Comparison of ENCODE assay signal across 9 mouse cellular contexts in genomic region chrX:101256603-101257002, GRCm38 (mm10). TPM values are rescaled to one million over a fixed set of nuclear protein-coding genes. Genes with fewer than 3 reads are reported as not detected.
DNase-seq lines count a peak whose midpoint lies in the region; ATAC-seq and TF ChIP-seq lines count a peak whose summit lies in the region.
"Had no signal": no experiment of that assay in that cellular context is flagged by ENCODE, and none has a peak within 500 bp of the region (broad histone marks: within the 10 kb centered on the region; RNA-seq: fewer than 3 reads in every experiment).

No protein-coding gene starts in this region.

- no peaks in the 10 kb centered on the region for H3K36me3 ChIP-seq in heart, embryonic 11.5 days (ENCODE audit: control insufficient read depth, insufficient read depth, low read length)
- H3K36me3 ChIP-seq in liver, embryonic 15.5 days (replicated peaks), result peaks cover 23% of the 10 kb centered on the region
- peaks cover 17% of the 10 kb centered on the region for H3K36me3 ChIP-seq in forebrain, embryonic 10.5 days (replicated peaks)

- no peak overlapping the region for H3K27ac ChIP-seq in heart, embryonic 11.5 days (ENCODE audit: low read depth, low read length)
- H3K27ac ChIP-seq in bone marrow, adult 2 months (ENCODE audit: control insufficient read depth, insufficient read depth, low read depth, low read length, poor library complexity), result no peak overlapping the region
- no peak overlapping the region for H3K27ac ChIP-seq in liver, embryonic 15.5 days (replicated peaks)
- H3K27ac ChIP-seq in forebrain, embryonic 10.5 days, result no peak overlapping the region

- no peak for TF ChIP-seq POLR2A in bone marrow, adult 2 months (IDR thresholded peaks at IDR 0.05; ENCODE audit: borderline replicate concordance, control insufficient read depth, low read depth, low read length)

- 0 out of 2 replicates have a peak, but pooled peaks cover 3% of the 10 kb centered on the region for H3K27me3 ChIP-seq in heart, embryonic 11.5 days (ENCODE audit: control insufficient read depth, insufficient read depth, low read length)
- peaks cover 5% of the 10 kb centered on the region; the same call in 1 of the 2 replicates for H3K27me3 ChIP-seq in liver, embryonic 15.5 days
- peaks cover 61% of the 10 kb centered on the region for H3K27me3 ChIP-seq in forebrain, embryonic 10.5 days (ENCODE audit: poor library complexity, severe bottlenecking)

- no peak for ATAC-seq in heart, embryonic 11.5 days (replicated peaks; ENCODE audit: insufficient number of reproducible peaks, low FRiP score, low TSS enrichment)
- ATAC-seq in liver, embryonic 15.5 days (ENCODE audit: insufficient read depth), result no peak

- peak overlapping the region; percentile 69 for H3K4me2 ChIP-seq in heart, embryonic 11.5 days
- H3K4me2 ChIP-seq in liver, embryonic 15.5 days, result peak overlapping the region; percentile 74; the same call in 1 of the 2 replicates

- WGBS in heart, embryonic 11.5 days (ENCODE audit: insufficient replicate concordance), result 69% methylated on average over 13 of the region's 13 CpGs
- 79% methylated on average over 13 of the region's 13 CpGs for WGBS in bone marrow, adult 2 months
- WGBS in liver, embryonic 15.5 days (ENCODE audit: insufficient replicate concordance), result 82% methylated on average over 13 of the region's 13 CpGs
- 86% methylated on average over 13 of the region's 13 CpGs for WGBS in forebrain, embryonic 10.5 days

- no peaks in the 10 kb centered on the region for H3K9me3 ChIP-seq in heart, embryonic 11.5 days (replicated peaks; ENCODE audit: control insufficient read depth, low read length)
- H3K9me3 ChIP-seq in liver, embryonic 15.5 days (replicated peaks), result no peaks in the 10 kb centered on the region
- H3K9me3 ChIP-seq in forebrain, embryonic 10.5 days, result 0 out of 2 replicates have a peak, but pooled peaks cover 4% of the 10 kb centered on the region

- no peak for DNase-seq in heart, adult 11 months
- DNase-seq in 416B (ENCODE audit: low read depth), result peak; percentile 39
- DNase-seq in forebrain, embryonic 10.5 days (ENCODE audit: extremely low spot score, low spot score), result no peak
- DNase-seq in left cerebral cortex, adult 8-10 months (ENCODE audit: low spot score in 2 of 2), result no peak
- no peak for DNase-seq in ovary, postnatal 10 days (ENCODE audit: low spot score)

- peak; percentile 37; the same call in 1 of the 2 replicates for TF ChIP-seq CTCF in bone marrow, adult 2 months (IDR thresholded peaks at IDR 0.05; ENCODE audit: control insufficient read depth, insufficient read depth, low read length)

- H3K9ac ChIP-seq in heart, embryonic 11.5 days (ENCODE audit: low read depth, low read length), result no peak overlapping the region
- no peak overlapping the region for H3K9ac ChIP-seq in liver, embryonic 15.5 days

- H3K4me3 ChIP-seq in heart, embryonic 11.5 days (ENCODE audit: low read depth, low read length), result 0 out of 2 replicates have a peak overlapping the region, but pooled peaks have one; percentile 65
- no peak overlapping the region for H3K4me3 ChIP-seq in bone marrow, adult 2 months (replicated peaks; ENCODE audit: control insufficient read depth, low read depth, low read length)
- no peak overlapping the region for H3K4me3 ChIP-seq in liver, embryonic 15.5 days (replicated peaks)
- H3K4me3 ChIP-seq in forebrain, embryonic 10.5 days, result no peak overlapping the region

- peaks cover 9% of the 10 kb centered on the region for H3K4me1 ChIP-seq in heart, embryonic 11.5 days (ENCODE audit: control insufficient read depth, insufficient read depth, low read length)
- H3K4me1 ChIP-seq in bone marrow, adult 2 months (ENCODE audit: control insufficient read depth, insufficient read depth, low read length), result no peaks in the 10 kb centered on the region; the same call in 1 of the 2 replicates
- H3K4me1 ChIP-seq in liver, embryonic 15.5 days (replicated peaks), result peaks cover 27% of the 10 kb centered on the region
- peaks cover 39% of the 10 kb centered on the region for H3K4me1 ChIP-seq in forebrain, embryonic 10.5 days

RNA-seq across cellular contexts. Expression of gene Foxo4, which starts 2.3 kb away (rescaled TPM):
- polyA plus RNA-seq in heart, embryonic 11.5 days (2014; fragmentation: Nextera tagmentation; extraction: Ambion mirVana), result 2.8 and 2.9 TPM in 2 replicates
- 20.9 and 23.4 TPM in 2 replicates for polyA plus RNA-seq in bone marrow, adult 2 months (2011; ENCODE audit: insufficient read depth, insufficient read length, low replicate concordance, missing spikeins)
- 1.5 TPM in 2 replicates for polyA plus RNA-seq in liver, embryonic 15.5 days (2015; fragmentation: Nextera tagmentation; extraction: Ambion mirVana)
- polyA plus RNA-seq in forebrain, embryonic 10.5 days (2016; fragmentation: Nextera tagmentation; extraction: Ambion mirVana), result 1.8 and 1.9 TPM in 2 replicates
- 10 to 100 TPM; 16.8 to 19.8 (median 17.4) TPM for total RNA-seq in left cerebral cortex, adult 8-10 months (2022)

RNA-seq across cellular contexts. Expression of gene Gm614, which starts 7.2 kb away (rescaled TPM):
- not detected in 2 replicates for polyA plus RNA-seq in heart, embryonic 11.5 days (2014; fragmentation: Nextera tagmentation; extraction: Ambion mirVana)
- not detected in 2 replicates for polyA plus RNA-seq in bone marrow, adult 2 months (2011; ENCODE audit: insufficient read depth, insufficient read length, low replicate concordance, missing spikeins)
- not detected in 2 replicates for polyA plus RNA-seq in liver, embryonic 15.5 days (2015; fragmentation: Nextera tagmentation; extraction: Ambion mirVana)
- polyA plus RNA-seq in forebrain, embryonic 10.5 days (2016; fragmentation: Nextera tagmentation; extraction: Ambion mirVana), result not detected in 2 replicates
- total RNA-seq in left cerebral cortex, adult 8-10 months (2022), result not detected
- total RNA-seq: left cerebral cortex, postnatal 10 days had no signal

RNA-seq across cellular contexts. Expression of gene Il2rg, which starts 11.5 kb away (rescaled TPM):
- polyA plus RNA-seq in heart, embryonic 11.5 days (2014; fragmentation: Nextera tagmentation; extraction: Ambion mirVana), result 12.2 and 14.4 TPM in 2 replicates
- polyA plus RNA-seq in bone marrow, adult 2 months (2011; ENCODE audit: insufficient read depth, insufficient read length, low replicate concordance, missing spikeins), result 12.4 and 32.4 TPM in 2 replicates
- 9.4 and 9.6 TPM in 2 replicates for polyA plus RNA-seq in liver, embryonic 15.5 days (2015; fragmentation: Nextera tagmentation; extraction: Ambion mirVana)
- 2.0 and 2.7 TPM in 2 replicates for polyA plus RNA-seq in forebrain, embryonic 10.5 days (2016; fragmentation: Nextera tagmentation; extraction: Ambion mirVana)
- total RNA-seq in left cerebral cortex, adult 8-10 months (2022), result 1 to 10 TPM in 3 of 4 experiments, under 1 TPM in 1; 0.83 to 1.8 (median 1.3) TPM

RNA-seq across cellular contexts. Expression of gene Gm20489, which starts 12.2 kb away (rescaled TPM):
- polyA plus RNA-seq in heart, embryonic 11.5 days (2014; fragmentation: Nextera tagmentation; extraction: Ambion mirVana), result not detected in 2 replicates
- not detected in 2 replicates for polyA plus RNA-seq in bone marrow, adult 2 months (2011; ENCODE audit: insufficient read depth, insufficient read length, low replicate concordance, missing spikeins)
- not detected in 2 replicates for polyA plus RNA-seq in liver, embryonic 15.5 days (2015; fragmentation: Nextera tagmentation; extraction: Ambion mirVana)
- polyA plus RNA-seq in forebrain, embryonic 10.5 days (2016; fragmentation: Nextera tagmentation; extraction: Ambion mirVana), result not detected in 2 replicates
- total RNA-seq in left cerebral cortex, adult 8-10 months (2022), result not detected
- total RNA-seq: left cerebral cortex, postnatal 10 days had no signal

RNA-seq across cellular contexts. Expression of gene Med12, which starts 17.2 kb away (rescaled TPM):
- polyA plus RNA-seq in heart, embryonic 11.5 days (2014; fragmentation: Nextera tagmentation; extraction: Ambion mirVana), result 32.0 and 35.9 TPM in 2 replicates
- polyA plus RNA-seq in bone marrow, adult 2 months (2011; ENCODE audit: insufficient read depth, insufficient read length, low replicate concordance, missing spikeins), result 122 and 196 TPM in 2 replicates
- 21.4 and 23.1 TPM in 2 replicates for polyA plus RNA-seq in liver, embryonic 15.5 days (2015; fragmentation: Nextera tagmentation; extraction: Ambion mirVana)
- 33.8 and 38.6 TPM in 2 replicates for polyA plus RNA-seq in forebrain, embryonic 10.5 days (2016; fragmentation: Nextera tagmentation; extraction: Ambion mirVana)
- total RNA-seq in left cerebral cortex, adult 8-10 months (2022), result 10 to 100 TPM; 20.0 to 29.2 (median 23.7) TPM
